Mouse (Mus musculus) forebrain, embryonic 11.5 days (tissue): ENCODE results near the gene Gm42906. TPM values are rescaled to one million over a fixed set of nuclear protein-coding genes. Genes with fewer than 3 reads are reported as not detected.
A peak's percentile ranks its signal among the peaks of the same experiment; 100 is the strongest.

ENCODE experiments used
- ATAC-seq: fragments of 200-750 bp; cut with Nextera tagmentation; replicated peaks from 2 replicates; pipeline ENCODE4 v1.8.0; 2017; ENCODE audit warnings: moderate TSS enrichment; ENCODE audit not compliant: low FRiP score
- DNase-seq: peaks from one replicate; pipeline ENCODE4 v3.0.0-alpha.2; 2017; ENCODE audit warnings: low spot score
- H3K27ac ChIP-seq: fragments of 300-500 bp; sonication (generic); 2 replicates; pipeline ENCODE4 v1.5.1; 2014; ENCODE audit warnings: low read depth, low read length
- H3K27me3 ChIP-seq: fragments of 300-500 bp; sonication (generic); 2 replicates; pipeline ENCODE4 v1.6.1; 2014; ENCODE audit warnings: mild to moderate bottlenecking, low read length, mixed read lengths; ENCODE audit not compliant: control insufficient read depth, insufficient read depth
- H3K36me3 ChIP-seq: fragments of 300-500 bp; sonication (generic); 2 replicates; pipeline ENCODE4 v1.6.1; 2014; ENCODE audit warnings: mild to moderate bottlenecking, low read length, moderate library complexity, mixed read lengths; ENCODE audit not compliant: control insufficient read depth, insufficient read depth
- H3K4me1 ChIP-seq: fragments of 300-500 bp; sonication (generic); replicated peaks from 2 replicates; pipeline ENCODE4 v1.6.1; 2014; ENCODE audit warnings: low read length, mixed read lengths; ENCODE audit not compliant: control insufficient read depth, insufficient read depth
- H3K4me2 ChIP-seq: fragments of 300-500 bp; sonication (generic); 2 replicates; pipeline ENCODE4 v1.6.1; 2014; ENCODE audit warnings: low read depth, mild to moderate bottlenecking, low read length, moderate library complexity, mixed read lengths; ENCODE audit not compliant: severe bottlenecking
- H3K4me3 ChIP-seq: fragments of 300-500 bp; sonication (generic); 2 replicates; pipeline ENCODE4 v1.5.1; 2014; ENCODE audit warnings: low read depth, low read length
- H3K9ac ChIP-seq: fragments of 300-500 bp; sonication (generic); 2 replicates; pipeline ENCODE4 v1.6.1; 2014; ENCODE audit warnings: low read length
- H3K9me3 ChIP-seq: fragments of 300-500 bp; sonication (generic); 2 replicates; pipeline ENCODE4 v1.6.1; 2016; ENCODE audit warnings: low read length, mixed read lengths; ENCODE audit not compliant: control insufficient read depth
- WGBS: fragments of 180-500 bp; shearing (Covaris S2); extraction: QIAGEN DNeasy Blood & Tissue Kit; methylation state at CpG from one replicate; pipeline ENCODE4 v1.1.7; 2014; 5-methylcytosine and 5-hydroxymethylcytosine counted together
- polyA plus RNA-seq: library from polyadenylated mRNA; unstranded; fragments of >200 nt; fragmentation: Nextera tagmentation; extraction: Ambion mirVana; gene quantifications from 2 replicates; pipeline ENCODE4 v1.2.1, GENCODE M21; 2014

The Gm42906 gene
- polyA plus RNA-seq, 1 experiment from 2014 or later, result not detected

GRCm38 (mm10) chr5:151413617-151414016, 14.3 kb downstream of the Gm42906 start:
- WGBS, result 71% methylated on average over 3 of the region's 3 CpGs
- ATAC-seq (no peak), DNase-seq (no peak)
- Histone ChIP-seq H3K36me3 (no peaks in the 10 kb centered on the region), H3K9ac (no peak overlapping the region), H3K4me2 (no peak overlapping the region), H3K4me3 (no peak overlapping the region), H3K9me3 (no peaks in the 10 kb centered on the region), H3K4me1 (no peaks in the 10 kb centered on the region), H3K27ac (no peak overlapping the region), H3K27me3 (no peaks in the 10 kb centered on the region)

- 77% methylated on average over 11 of the region's 11 CpGs for WGBS
- H3K36me3 ChIP-seq, result no peaks in the 10 kb centered on the region
- no peak overlapping the region for H3K9ac ChIP-seq
- ATAC-seq (no peak), DNase-seq (no peak)
- H3K27ac ChIP-seq, result no peak overlapping the region
- H3K4me1 ChIP-seq, result no peaks in the 10 kb centered on the region
- H3K4me3 ChIP-seq, result no peak overlapping the region
- no peak overlapping the region for H3K4me2 ChIP-seq
- H3K27me3 ChIP-seq, result no peaks in the 10 kb centered on the region
- no peaks in the 10 kb centered on the region for H3K9me3 ChIP-seq
These were observed 15.1 kb downstream of the Gm42906 start for GRCm38 (mm10) chr5:151412666-151413463.

- WGBS, result 73% methylated on average over 3 of the region's 3 CpGs
- H3K36me3 ChIP-seq, result no peaks in the 10 kb centered on the region
- no peak for ATAC-seq
These were observed 18.0 kb downstream of the Gm42906 start for GRCm38 (mm10) chr5:151410006-151410405.

DNA sequence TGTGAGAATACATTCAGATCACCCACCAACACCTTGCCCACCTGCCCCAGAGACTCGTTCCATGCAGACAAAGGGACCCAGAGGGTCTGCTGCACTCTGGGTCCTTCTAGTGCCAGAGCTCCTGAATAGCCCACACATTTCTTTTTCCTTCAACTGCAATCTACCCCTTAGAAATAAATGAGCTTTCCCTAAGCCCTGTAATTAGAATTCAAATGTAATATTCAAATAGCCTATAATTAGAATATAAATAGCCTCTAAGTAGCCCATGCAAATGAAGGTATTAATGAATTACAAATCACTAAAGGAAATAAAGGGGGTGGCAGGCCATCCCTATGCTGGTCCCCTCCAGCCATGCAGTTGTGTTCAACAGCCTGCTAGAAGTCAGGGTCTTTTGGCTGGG, 18.7 kb downstream of the Gm42906 start:
- Histone ChIP-seq H3K4me1 (no peaks in the 10 kb centered on the region; the same call in 1 of the 2 replicates), H3K27me3 (no peaks in the 10 kb centered on the region), H3K36me3 (no peaks in the 10 kb centered on the region), H3K4me2 (no peak overlapping the region), H3K27ac (no peak overlapping the region), H3K9me3 (no peaks in the 10 kb centered on the region), H3K4me3 (no peak overlapping the region), H3K9ac (no peak overlapping the region)
- ATAC-seq (peak; percentile 71), DNase-seq (no peak)
- 0% methylated on average over 1 of the region's 1 CpGs for WGBS

More at GRCm38 (mm10) chr5:151410006-151410405, 18.0 kb downstream of the Gm42906 start:
- Histone ChIP-seq H3K9ac (no peak overlapping the region), H3K27me3 (no peaks in the 10 kb centered on the region), H3K27ac (no peak overlapping the region), H3K9me3 (no peaks in the 10 kb centered on the region), H3K4me2 (no peak overlapping the region), H3K4me1 (no peaks in the 10 kb centered on the region; the same call in 1 of the 2 replicates), H3K4me3 (no peak overlapping the region)
- DNase-seq, result no peak

DNA sequence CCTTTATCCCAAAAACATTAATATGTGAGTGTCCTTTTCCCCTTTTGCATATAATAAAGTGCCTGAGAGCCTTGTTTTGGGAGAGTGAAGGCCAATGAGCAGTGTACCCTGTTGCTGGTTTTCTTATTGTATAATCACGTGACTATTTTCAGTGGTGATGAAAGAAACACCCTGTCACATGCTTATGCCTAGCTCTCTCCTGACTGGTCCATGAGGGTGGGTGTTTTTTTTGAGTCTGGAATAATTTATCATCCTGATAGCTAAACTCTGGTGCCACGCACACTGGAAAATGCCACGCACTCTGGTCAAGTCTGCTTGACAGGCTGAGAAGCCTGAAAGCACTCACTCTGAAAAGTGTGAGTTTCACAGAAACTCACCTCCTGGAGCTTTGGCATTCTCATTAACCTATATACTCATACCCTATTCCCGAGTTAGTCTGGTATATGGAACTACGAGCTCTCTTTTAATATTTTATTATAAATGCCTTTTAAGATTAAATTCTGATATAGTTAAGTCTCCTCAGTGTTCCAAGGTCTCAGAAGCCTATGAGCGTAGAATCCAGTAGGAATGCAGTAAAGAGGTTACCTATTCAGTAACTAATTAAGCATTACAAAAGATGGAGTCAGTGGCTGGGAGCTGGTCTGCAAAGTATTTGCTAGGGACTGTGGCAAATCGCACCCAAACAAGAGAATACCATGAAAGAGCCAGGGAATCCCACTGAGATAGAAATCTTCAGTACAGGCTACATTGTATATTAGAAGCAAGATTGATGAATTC, 19.7 kb downstream of the Gm42906 start:
- ATAC-seq, result no peak
- H3K4me2 ChIP-seq, result no peak overlapping the region

DNA sequence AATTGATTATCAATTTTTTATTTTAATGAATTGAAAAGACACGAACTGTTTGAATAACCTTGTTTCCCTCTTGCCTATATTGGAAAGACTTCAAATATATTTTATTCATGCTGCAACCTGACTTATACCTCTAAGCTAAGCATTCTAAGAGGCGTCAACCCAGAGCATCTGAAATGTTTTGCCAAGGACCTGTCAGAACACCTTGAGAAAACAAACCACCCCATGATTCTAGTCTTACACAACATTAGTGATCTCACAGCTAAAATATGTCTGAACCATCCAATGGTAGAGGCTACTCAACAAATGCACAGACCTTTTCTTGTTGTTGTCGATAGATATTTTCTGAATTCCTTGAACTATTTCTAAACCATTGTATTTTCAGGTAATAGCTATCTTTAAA, 20.5 kb downstream of the Gm42906 start:
- ATAC-seq (no peak), DNase-seq (no peak)
- H3K27ac ChIP-seq, result no peak overlapping the region
- no peak overlapping the region for H3K4me3 ChIP-seq
- H3K36me3 ChIP-seq, result no peaks in the 10 kb centered on the region
- no peak overlapping the region for H3K4me2 ChIP-seq
- no peak overlapping the region for H3K9ac ChIP-seq
- 92% methylated on average over 3 of the region's 3 CpGs for WGBS
- H3K9me3 ChIP-seq, result no peaks in the 10 kb centered on the region
- H3K4me1 ChIP-seq, result no peaks in the 10 kb centered on the region; the same call in 1 of the 2 replicates
- no peaks in the 10 kb centered on the region for H3K27me3 ChIP-seq

More for the DNA sequence above, 19.7 kb downstream of the Gm42906 start:
- no peaks in the 10 kb centered on the region for H3K27me3 ChIP-seq
- H3K27ac ChIP-seq, result no peak overlapping the region
- 29% methylated on average over 7 of the region's 7 CpGs for WGBS
- H3K9me3 ChIP-seq, result no peaks in the 10 kb centered on the region
- H3K4me3 ChIP-seq, result no peak overlapping the region
- DNase-seq, result no peak
- no peaks in the 10 kb centered on the region; the same call in 1 of the 2 replicates for H3K4me1 ChIP-seq
- H3K36me3 ChIP-seq, result no peaks in the 10 kb centered on the region
- H3K9ac ChIP-seq, result no peak overlapping the region

DNA sequence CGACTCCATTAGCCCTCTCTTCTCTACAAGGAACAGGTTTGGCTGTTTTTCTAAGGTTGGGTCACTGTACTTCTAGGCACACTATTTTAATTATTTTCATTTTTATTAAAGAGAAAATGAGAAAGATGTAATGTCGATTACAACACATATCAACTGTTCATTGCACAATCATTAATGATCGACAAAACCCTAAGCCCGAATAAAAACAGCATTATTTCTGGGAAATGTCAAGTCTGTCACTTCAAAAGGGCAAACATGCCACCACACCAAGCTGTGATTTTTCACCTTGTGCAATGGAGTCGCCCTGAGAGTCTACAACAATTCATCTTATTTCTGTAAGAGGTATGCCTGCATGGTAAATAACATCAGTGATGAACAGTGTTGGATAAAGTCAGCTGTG, 21.7 kb downstream of the Gm42906 start:
- Histone ChIP-seq H3K4me2 (no peak overlapping the region), H3K36me3 (no peaks in the 10 kb centered on the region), H3K27ac (no peak overlapping the region), H3K4me1 (no peaks in the 10 kb centered on the region; the same call in 1 of the 2 replicates), H3K9me3 (no peaks in the 10 kb centered on the region), H3K4me3 (no peak overlapping the region), H3K27me3 (no peaks in the 10 kb centered on the region), H3K9ac (no peak overlapping the region)
- WGBS, result 85% methylated on average over 5 of the region's 5 CpGs
- DNase-seq, result no peak
- ATAC-seq, result no peak

DNA sequence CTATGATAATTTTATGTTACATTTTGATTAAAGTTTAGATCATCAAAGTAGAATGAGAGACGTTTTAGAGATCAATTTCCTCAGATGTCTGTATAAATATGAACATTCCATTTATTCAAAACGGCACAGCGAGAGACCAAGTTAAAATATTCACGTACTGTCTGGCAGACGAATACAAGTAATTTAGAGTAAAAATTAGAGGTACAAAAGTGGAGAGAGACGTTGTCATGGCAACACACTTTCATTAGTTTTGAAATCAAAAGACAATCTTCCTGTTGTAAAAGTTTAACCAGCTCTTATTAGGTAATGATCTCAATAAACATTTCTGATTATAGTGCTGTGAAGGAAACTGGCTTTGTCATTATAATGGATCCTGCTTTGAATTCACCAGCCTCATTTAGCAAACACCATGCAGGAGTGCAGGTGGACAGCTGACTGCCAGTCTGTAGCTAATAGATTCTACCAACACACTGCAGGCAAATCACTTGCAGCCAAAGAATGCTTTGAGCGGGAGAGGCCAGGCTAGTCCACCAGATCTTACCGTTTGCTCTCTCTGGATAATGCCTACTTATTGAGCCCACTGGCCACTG, 22.6 kb downstream of the Gm42906 start:
- Histone ChIP-seq H3K27me3 (no peaks in the 10 kb centered on the region), H3K36me3 (no peaks in the 10 kb centered on the region), H3K4me2 (no peak overlapping the region), H3K9me3 (no peaks in the 10 kb centered on the region), H3K27ac (no peak overlapping the region), H3K4me1 (no peaks in the 10 kb centered on the region; the same call in 1 of the 2 replicates), H3K4me3 (no peak overlapping the region), H3K9ac (no peak overlapping the region)
- ATAC-seq, result peak; percentile 71
- WGBS, result 43% methylated on average over 8 of the region's 8 CpGs
- DNase-seq, result no peak
